Mouse (Mus musculus) midbrain, embryonic 10.5 days (tissue): ENCODE measurements around the gene Pecr. TPM values are rescaled to one million over a fixed set of nuclear protein-coding genes. Genes with fewer than 3 reads are reported as not detected.

Experiments used
- polyA plus RNA-seq: library from polyadenylated mRNA; unstranded; fragments of >200 nt; fragmentation: Nextera tagmentation; extraction: Ambion mirVana; gene quantifications from 2 replicates; pipeline ENCODE4 v1.2.1, GENCODE M21; 2016

Gene Pecr
- polyA plus RNA-seq, 1 experiment from 2014 or later, result 18.2 TPM

Other genes with a start within 250 kb of the Pecr start
- gene Mreg, start 72.0 kb downstream of the Pecr start, polyA plus RNA-seq, result 5.0 and 7.6 TPM in 2 replicates
- 5.6 and 12.2 TPM in 2 replicates for gene Tmem169, start 55 bp upstream of the Pecr start, polyA plus RNA-seq
- 46.6 and 48.7 TPM in 2 replicates for gene Xrcc5, start 23.1 kb upstream of the Pecr start, polyA plus RNA-seq